Mouse (Mus musculus): ENCODE results near the gene Stk4.

DNA sequence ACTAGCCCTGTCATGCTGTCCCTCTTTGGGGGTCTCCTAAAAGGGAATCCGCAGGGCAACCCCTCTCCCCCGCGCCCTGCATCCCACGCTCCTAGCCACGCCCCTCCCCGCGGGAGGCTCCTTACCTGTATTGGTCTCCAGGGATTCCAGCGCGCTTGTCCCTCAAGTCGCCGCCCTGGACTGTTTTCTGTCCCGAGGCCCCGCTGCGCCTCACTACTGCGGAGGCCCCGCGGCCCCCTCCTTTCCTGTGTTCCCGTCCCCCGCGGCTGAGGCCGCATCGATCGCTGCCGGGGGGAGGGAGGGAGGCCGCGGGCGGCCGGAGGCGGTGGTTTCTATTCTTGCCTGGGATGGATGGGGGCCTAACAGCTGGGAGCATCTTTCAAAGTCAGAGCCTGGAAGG lies 100.8 kb downstream of the Stk4 start, which contains the start of gene Kcns1:
- no peak for TF ChIP-seq CTCF (IDR thresholded peaks at IDR 0.05; ENCODE audit: low read depth, low read length)
- TF ChIP-seq POLR2A (IDR thresholded peaks at IDR 0.05; ENCODE audit: borderline replicate concordance, low read depth, low read length): no peak
